Mouse (Mus musculus) gastrocnemius, postnatal 4 days (tissue): ENCODE results near the gene Wnt11. TPM values are rescaled to one million over a fixed set of nuclear protein-coding genes. Genes with fewer than 3 reads are reported as not detected.

Source experiments
- DNase-seq, 2 experiments: peaks; one replicate each; pipeline ENCODE4 v3.0.0; 2021 to 2022; ENCODE audit warnings: low spot score in 2 of 2, mixed read lengths in 2 of 2
- total RNA-seq, 2 experiments: library from RNA; stranded (reverse); gene quantifications; 2 replicates each; pipeline ENCODE4 v1.2.3; 2021

Gene Wnt11
- total RNA-seq, 2 experiments from 2014 or later = 16.4 to 19.9 TPM

DNA sequence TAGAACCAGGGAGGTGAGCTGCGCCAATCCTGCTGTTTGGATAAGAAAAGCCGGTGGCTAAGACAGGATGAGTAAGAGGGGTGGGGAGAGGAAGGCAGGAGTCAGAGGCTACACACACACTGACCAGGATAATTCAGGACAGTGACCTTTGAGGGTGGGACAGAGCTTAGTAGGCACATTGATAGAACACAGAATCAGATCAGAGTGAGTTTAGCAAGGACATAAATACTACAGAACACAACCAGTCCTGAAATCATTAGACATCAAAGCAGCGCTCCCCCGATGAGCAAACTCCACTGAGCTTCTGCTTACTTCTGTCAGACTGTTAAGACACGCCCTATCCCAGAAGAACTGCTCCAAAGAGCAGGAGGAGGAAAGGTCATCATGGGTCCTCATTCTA, 69.0 kb downstream of the Wnt11 start:
- DNase-seq = no peak

Other genes with a start within 250 kb of the Wnt11 start
- gene Emsy, start 178.3 kb upstream of the Wnt11 start, total RNA-seq = 10 to 100 TPM; 30.4 to 36.9 TPM
- gene Thap12, start 132.0 kb upstream of the Wnt11 start, total RNA-seq = 10 to 100 TPM; 63.2 to 72.8 TPM